Mouse (Mus musculus): Measurements from ENCODE around the gene Disp2. TPM values are rescaled to one million over a fixed set of nuclear protein-coding genes. Genes with fewer than 3 reads are reported as not detected.
A peak's percentile ranks its signal among the peaks of the same experiment; 100 is the strongest.

The Disp2 gene
- polyA plus RNA-seq (2016; fragmentation: Nextera tagmentation; extraction: Ambion mirVana), result 1.2 and 1.4 TPM in 2 replicates

DNA sequence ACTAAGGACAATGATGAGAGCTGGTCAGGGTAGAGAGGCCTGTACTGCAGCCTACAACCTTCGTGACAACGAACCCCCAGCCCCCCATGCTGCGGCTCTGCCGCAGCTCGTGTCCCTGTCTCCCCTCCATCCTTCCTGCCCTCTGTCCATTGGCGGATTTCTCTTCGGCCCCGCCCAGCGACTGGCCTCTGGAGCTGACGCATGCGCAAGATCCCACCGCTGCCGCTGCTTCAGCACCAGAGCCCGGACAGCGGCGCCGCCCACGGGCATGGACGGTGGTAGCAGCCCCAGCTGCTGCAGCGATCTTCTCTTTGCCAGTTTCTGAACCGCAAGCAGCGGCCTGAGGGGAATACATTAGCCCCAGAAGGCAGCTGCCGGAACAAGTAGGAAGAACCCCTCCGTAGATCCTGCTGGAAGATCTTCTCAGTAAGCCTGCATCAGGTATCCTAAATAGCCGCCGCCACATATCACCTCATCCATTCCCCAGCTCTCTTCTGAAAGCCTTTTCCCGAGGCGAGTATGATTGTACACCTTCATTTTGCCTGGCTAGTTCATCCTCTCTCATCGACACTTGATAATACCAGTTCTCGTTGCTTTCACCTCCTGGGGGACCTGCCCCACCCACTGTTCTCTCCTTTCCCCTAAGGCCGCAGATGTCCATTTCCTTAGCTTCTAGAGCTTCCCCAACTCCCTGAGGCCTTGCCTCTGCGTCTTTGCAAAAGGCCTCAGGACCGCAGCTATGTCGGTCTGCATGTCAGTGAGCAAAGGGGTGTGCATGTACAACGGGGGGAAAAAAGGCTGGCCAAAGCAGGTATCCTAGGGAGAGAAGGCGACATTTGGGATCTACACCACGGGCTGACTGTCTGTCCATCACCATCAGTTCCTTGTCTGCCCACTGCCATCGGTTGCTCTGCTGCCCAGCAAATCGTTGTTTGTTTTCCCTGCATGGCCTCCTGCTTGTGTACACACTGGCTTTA, at the start of gene Disp2:
Gene Disp2, plus strand, starts transcription at position 216 of the 977 bp plus-strand sequence.
- Histone ChIP-seq H3K9me3 (no peaks in the 10 kb centered on the region), H3K36me3 (replicated peaks) (no peaks in the 10 kb centered on the region), H3K27ac (replicated peaks) (peak within 1 kb of the TSS; percentile 67), H3K4me1 (peaks cover 14% of the 10 kb centered on the region), H3K27me3 (replicated peaks; ENCODE audit: low read depth, poor library complexity, severe bottlenecking) (peaks cover 38% of the 10 kb centered on the region), H3K4me3 (peak within 1 kb of the TSS; percentile 56)
- WGBS, result 11% methylated on average over 39 of the region's 39 CpGs
- DNase-seq (ENCODE audit: low spot score), result peak; percentile 96

- Histone ChIP-seq H3K9me3 (no peaks in the 10 kb centered on the region), H3K4me1 (peaks cover 15% of the 10 kb centered on the region), H3K4me3 (no peak overlapping the region), H3K36me3 (replicated peaks) (no peaks in the 10 kb centered on the region), H3K27ac (replicated peaks) (no peak overlapping the region), H3K27me3 (replicated peaks; ENCODE audit: low read depth, poor library complexity, severe bottlenecking) (peaks cover 87% of the 10 kb centered on the region)
- DNase-seq (ENCODE audit: low spot score), result no peak
- 26% methylated on average over 8 of the region's 8 CpGs for WGBS
Observed at GRCm38 (mm10) chr2:118729816-118730621, 49.5 kb upstream of the Disp2 start.

DNA sequence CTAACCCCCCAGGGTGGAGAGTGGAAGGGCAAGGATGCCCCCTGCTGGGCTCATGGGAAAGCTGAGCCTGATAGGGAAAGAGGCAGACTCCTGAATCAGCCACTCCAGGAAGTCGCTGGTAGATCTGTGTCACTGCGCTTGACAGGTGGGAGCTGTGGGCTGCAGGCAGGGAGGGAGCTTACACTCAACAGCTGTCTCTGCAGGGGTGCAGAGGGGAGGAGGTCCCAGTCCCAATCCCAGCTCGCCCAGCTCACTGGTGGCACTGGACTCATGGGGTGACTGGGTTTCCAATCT, 49.0 kb upstream of the Disp2 start:
- WGBS, result 12% methylated on average over 3 of the region's 3 CpGs

GRCm38 (mm10) chr2:118731981-118732380, 47.5 kb upstream of the Disp2 start:
- H3K27me3 ChIP-seq (replicated peaks; ENCODE audit: low read depth, poor library complexity, severe bottlenecking), result peaks cover 79% of the 10 kb centered on the region

More for the DNA sequence above, 49.0 kb upstream of the Disp2 start:
- Histone ChIP-seq H3K27ac (replicated peaks) (no peak overlapping the region), H3K4me1 (peaks cover 15% of the 10 kb centered on the region), H3K27me3 (replicated peaks; ENCODE audit: low read depth, poor library complexity, severe bottlenecking) (peaks cover 81% of the 10 kb centered on the region), H3K4me3 (no peak overlapping the region), H3K9me3 (no peaks in the 10 kb centered on the region), H3K36me3 (replicated peaks) (no peaks in the 10 kb centered on the region)
- DNase-seq (ENCODE audit: low spot score), result peak; percentile 58

DNA sequence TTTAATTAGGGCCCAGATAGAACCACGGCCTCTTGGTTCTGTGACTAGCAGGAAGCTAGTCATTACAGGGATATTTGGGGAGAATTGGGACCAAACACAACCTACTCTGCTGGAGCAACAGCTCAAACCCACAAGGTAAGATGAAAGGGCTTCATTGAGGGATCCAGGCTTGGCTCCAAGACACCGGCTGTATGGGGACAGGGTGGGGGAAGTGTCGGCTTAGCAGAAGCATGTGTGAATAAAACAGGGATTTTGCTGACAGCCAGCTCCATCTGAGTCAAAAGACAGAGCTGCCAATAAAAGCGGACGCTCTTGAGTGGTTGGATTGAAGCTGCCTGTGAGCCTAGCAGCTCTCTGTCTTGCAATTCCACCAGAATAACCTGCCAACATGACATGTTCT, 46.2 kb upstream of the Disp2 start:
- DNase-seq (ENCODE audit: low spot score), result no peak
- no peak overlapping the region for H3K27ac ChIP-seq (replicated peaks)
- H3K27me3 ChIP-seq (replicated peaks; ENCODE audit: low read depth, poor library complexity, severe bottlenecking), result peaks cover 66% of the 10 kb centered on the region
- H3K4me1 ChIP-seq, result peaks cover 10% of the 10 kb centered on the region
- 59% methylated on average over 5 of the region's 5 CpGs for WGBS
- no peak overlapping the region for H3K4me3 ChIP-seq
- H3K9me3 ChIP-seq, result no peaks in the 10 kb centered on the region
- H3K36me3 ChIP-seq (replicated peaks), result no peaks in the 10 kb centered on the region

More at GRCm38 (mm10) chr2:118731981-118732380, 47.5 kb upstream of the Disp2 start:
- Histone ChIP-seq H3K27ac (replicated peaks) (no peak overlapping the region), H3K9me3 (no peaks in the 10 kb centered on the region), H3K36me3 (replicated peaks) (no peaks in the 10 kb centered on the region), H3K4me1 (peaks cover 15% of the 10 kb centered on the region), H3K4me3 (no peak overlapping the region)
- WGBS, result 89% methylated on average over 5 of the region's 5 CpGs
- no peak for DNase-seq (ENCODE audit: low spot score)

- Histone ChIP-seq H3K9me3 (no peaks in the 10 kb centered on the region), H3K36me3 (replicated peaks) (no peaks in the 10 kb centered on the region), H3K4me3 (no peak overlapping the region), H3K4me1 (peaks cover 10% of the 10 kb centered on the region), H3K27ac (replicated peaks) (no peak overlapping the region), H3K27me3 (replicated peaks; ENCODE audit: low read depth, poor library complexity, severe bottlenecking) (peaks cover 40% of the 10 kb centered on the region)
- WGBS, result 68% methylated on average over 3 of the region's 3 CpGs
- no peak for DNase-seq (ENCODE audit: low spot score)
Observed at GRCm38 (mm10) chr2:118740341-118740740, 39.2 kb upstream of the Disp2 start.

DNA sequence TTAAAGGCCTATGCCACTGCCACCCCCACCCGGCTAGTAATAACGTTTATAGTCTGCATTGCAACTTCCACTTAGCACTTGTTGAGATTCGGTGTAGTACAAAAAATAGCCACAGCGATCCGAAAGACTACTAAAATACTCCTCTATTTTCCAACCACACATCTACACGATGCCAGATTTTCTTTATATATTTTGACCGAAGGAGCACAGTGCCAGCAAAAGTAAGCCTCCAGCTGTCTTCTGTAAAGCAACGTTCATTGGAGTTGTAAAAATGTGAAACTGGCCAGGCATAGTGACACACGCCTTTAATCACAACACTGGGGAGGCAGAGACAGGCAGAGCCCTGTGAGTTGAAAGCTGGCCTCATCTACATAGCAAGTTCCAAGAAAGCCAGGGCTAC, 38.3 kb upstream of the Disp2 start:
- 75% methylated on average over 9 of the region's 9 CpGs for WGBS
- no peaks in the 10 kb centered on the region for H3K9me3 ChIP-seq
- H3K4me3 ChIP-seq, result no peak overlapping the region
- peaks cover 36% of the 10 kb centered on the region for H3K27me3 ChIP-seq (replicated peaks; ENCODE audit: low read depth, poor library complexity, severe bottlenecking)
- H3K27ac ChIP-seq (replicated peaks), result no peak overlapping the region
- H3K36me3 ChIP-seq (replicated peaks), result no peaks in the 10 kb centered on the region
- DNase-seq (ENCODE audit: low spot score), result no peak
- peaks cover 15% of the 10 kb centered on the region for H3K4me1 ChIP-seq

GRCm38 (mm10) chr2:118743261-118743943, 36.1 kb upstream of the Disp2 start:
- Histone ChIP-seq H3K36me3 (replicated peaks) (no peaks in the 10 kb centered on the region), H3K9me3 (no peaks in the 10 kb centered on the region), H3K4me1 (peaks cover 31% of the 10 kb centered on the region), H3K4me3 (no peak overlapping the region), H3K27ac (replicated peaks) (no peak overlapping the region), H3K27me3 (replicated peaks; ENCODE audit: low read depth, poor library complexity, severe bottlenecking) (peaks cover 53% of the 10 kb centered on the region)
- 34% methylated on average over 8 of the region's 8 CpGs for WGBS
- DNase-seq (ENCODE audit: low spot score), result peak; percentile 37

DNA sequence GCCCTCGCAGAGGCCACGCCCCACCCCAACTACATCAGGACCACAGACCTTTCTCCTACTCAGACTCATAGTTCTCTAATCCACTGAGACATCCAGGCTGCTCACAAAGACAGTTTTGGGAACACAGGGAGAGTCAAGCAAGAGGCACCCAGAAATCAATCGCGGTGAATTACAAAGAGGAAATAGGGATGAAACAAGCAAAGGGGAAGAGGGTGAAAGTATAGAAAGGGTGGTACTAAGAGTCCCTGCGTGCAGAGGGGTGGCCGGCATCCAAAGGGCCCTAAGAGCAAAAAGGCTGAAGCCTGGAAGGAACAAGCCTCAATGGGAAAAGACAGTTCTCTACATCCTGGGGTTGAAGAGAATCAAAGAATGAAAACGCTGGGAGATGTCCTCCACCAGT, 34.9 kb upstream of the Disp2 start:
- Histone ChIP-seq H3K27me3 (replicated peaks; ENCODE audit: low read depth, poor library complexity, severe bottlenecking) (peaks cover 66% of the 10 kb centered on the region), H3K9me3 (no peaks in the 10 kb centered on the region), H3K4me3 (peak overlapping the region; percentile 92), H3K27ac (replicated peaks) (no peak overlapping the region), H3K4me1 (peaks cover 43% of the 10 kb centered on the region), H3K36me3 (replicated peaks) (peaks cover 9% of the 10 kb centered on the region)
- 2% methylated on average over 7 of the region's 7 CpGs for WGBS
- DNase-seq (ENCODE audit: low spot score), result no peak

DNA sequence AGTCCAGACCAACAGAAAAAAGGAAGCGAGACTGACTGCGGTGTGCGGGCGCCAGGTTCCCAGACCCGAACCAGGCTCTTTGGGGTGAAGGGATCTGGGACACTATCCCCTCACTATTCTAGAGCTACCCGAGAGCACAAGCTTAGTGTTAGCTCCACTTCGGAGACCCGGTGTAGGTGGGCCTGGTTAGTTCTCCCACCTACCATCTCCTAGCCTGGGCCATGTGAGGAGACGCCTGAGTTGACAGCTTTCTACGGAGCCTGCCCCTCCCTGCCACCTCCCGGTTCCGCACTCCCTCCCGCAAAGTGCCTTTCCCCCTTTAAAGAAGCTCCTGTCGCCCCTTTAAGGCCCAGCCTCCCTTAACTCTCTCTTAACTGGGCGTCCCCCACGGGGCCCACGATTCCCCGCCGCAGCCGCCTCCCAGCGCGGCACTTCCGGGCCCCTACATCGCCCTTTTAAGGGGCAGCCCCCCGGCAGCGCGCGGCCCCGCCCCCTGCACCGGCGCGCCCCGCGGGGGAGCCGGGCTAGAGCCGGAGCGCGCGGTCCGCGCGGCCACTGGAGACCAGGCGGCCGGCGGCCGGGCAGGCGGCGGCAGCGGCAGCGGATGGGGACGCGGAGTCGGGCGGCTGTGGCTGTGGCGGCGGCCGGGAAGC, 34.2 kb upstream of the Disp2 start, which contains the start of gene Inafm2:
Gene Inafm2, plus strand, starts transcription at position 527 of the 653 bp plus-strand sequence.
- 4% methylated on average over 57 of the region's 57 CpGs for WGBS
- Histone ChIP-seq H3K36me3 (replicated peaks) (peaks cover 12% of the 10 kb centered on the region), H3K27me3 (replicated peaks; ENCODE audit: low read depth, poor library complexity, severe bottlenecking) (peaks cover 73% of the 10 kb centered on the region), H3K4me1 (peaks cover 50% of the 10 kb centered on the region), H3K9me3 (no peaks in the 10 kb centered on the region), H3K4me3 (peak within 1 kb of the TSS; percentile 92), H3K27ac (replicated peaks) (peak within 1 kb of the TSS; percentile 87)
- DNase-seq (ENCODE audit: low spot score), result peak; percentile 94

- DNase-seq (ENCODE audit: low spot score), result peak; percentile 71
- Histone ChIP-seq H3K9me3 (no peaks in the 10 kb centered on the region), H3K4me1 (peaks cover 52% of the 10 kb centered on the region), H3K36me3 (replicated peaks) (peaks cover 14% of the 10 kb centered on the region), H3K27me3 (replicated peaks; ENCODE audit: low read depth, poor library complexity, severe bottlenecking) (peaks cover 75% of the 10 kb centered on the region), H3K27ac (replicated peaks) (peak overlapping the region; percentile 87), H3K4me3 (peak overlapping the region; percentile 92)
- under 1% methylated on average over 113 of the region's 113 CpGs for WGBS
Observed at GRCm38 (mm10) chr2:118745915-118746901, 33.3 kb upstream of the Disp2 start.

Measured in embryonic facial prominence, embryonic 10.5 days (tissue).